Mouse (Mus musculus): ENCODE measurements around the gene Col28a1. TPM values are rescaled to one million over a fixed set of nuclear protein-coding genes. Genes with fewer than 3 reads are reported as not detected.
A peak's percentile ranks its signal among the peaks of the same experiment; 100 is the strongest.

Gene Col28a1
- polyA plus RNA-seq, 1 experiment from 2014 or later: 0.75 TPM

DNA sequence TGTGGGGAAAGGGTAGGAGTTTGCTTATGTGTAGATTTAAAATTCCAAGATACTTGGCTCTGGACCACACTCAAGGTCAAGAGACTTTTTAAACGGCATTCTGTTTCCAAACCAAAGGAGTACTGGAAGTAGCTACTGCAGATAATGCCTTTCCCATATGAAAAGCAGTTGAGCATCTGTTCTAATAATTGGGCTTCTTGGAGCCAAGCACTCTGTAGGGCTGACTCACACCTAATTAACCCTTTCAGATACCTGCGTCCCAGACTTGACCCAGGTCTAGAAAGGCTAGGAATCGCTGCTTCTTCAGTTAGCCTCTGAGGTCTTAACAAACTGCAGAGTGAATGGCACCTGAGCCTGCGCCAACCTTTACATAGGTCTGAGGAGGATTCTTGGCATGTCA is 223.0 kb downstream of the Col28a1 start:
- Histone ChIP-seq H3K4me2 (replicated peaks; ENCODE audit: low read depth, low read length) (no peak overlapping the region), H3K9ac (replicated peaks; ENCODE audit: low read depth) (no peak overlapping the region), H3K27me3 (replicated peaks; ENCODE audit: insufficient read depth, low read length) (no peaks in the 10 kb centered on the region), H3K9me3 (ENCODE audit: low read length) (no peaks in the 10 kb centered on the region), H3K4me1 (ENCODE audit: insufficient read depth, low read depth, low read length) (no peaks in the 10 kb centered on the region), H3K4me3 (ENCODE audit: low read depth, low read length) (no peak overlapping the region), H3K27ac (ENCODE audit: low read length) (no peak overlapping the region), H3K36me3 (ENCODE audit: insufficient read depth, low read length) (no peaks in the 10 kb centered on the region)
- 70% methylated on average over 4 of the region's 4 CpGs for WGBS
- ATAC-seq (no peak), DNase-seq (ENCODE audit: low spot score) (no peak)
- TF ChIP-seq EP300 (IDR thresholded peaks at IDR 0.05): no peak
- TF ChIP-seq CTCF (IDR thresholded peaks at IDR 0.05): no peak

DNA sequence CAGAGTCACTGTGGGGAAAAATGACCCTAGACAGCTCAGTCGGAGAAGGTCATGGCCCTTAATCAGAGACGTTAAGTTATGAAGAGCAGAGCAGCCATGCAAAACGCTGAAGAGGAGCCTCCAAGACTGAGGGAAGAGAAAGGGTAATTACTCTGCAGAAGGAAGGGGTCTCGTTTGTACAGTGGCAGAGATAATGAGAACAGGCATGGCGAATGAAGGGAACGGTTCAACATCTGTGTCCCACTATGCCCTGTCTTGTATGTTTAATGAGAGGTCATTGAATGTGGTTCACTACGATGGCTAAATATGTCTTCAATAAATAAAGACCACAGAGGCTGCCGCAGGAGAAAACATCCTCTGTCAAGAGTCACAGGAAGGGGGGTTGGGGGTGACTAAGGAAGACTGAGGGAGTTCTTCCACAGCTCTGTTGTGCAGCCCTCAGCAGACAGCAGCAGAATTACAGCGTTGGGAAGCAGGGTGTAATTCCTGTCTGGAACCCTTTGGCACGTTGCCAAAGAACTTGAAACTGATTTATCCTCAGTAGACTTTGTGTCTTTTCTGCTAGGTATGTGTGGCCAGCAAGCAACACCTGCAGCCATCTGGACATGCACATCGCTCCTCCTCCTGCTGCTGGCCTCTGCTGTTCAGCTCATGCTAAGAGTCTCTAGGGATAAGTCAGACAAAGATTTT is 226.4 kb downstream of the Col28a1 start:
- no peak overlapping the region for H3K4me3 ChIP-seq (ENCODE audit: low read depth, low read length)
- ATAC-seq: 0 out of 2 replicates have a peak, but pooled peaks have one; percentile 33
- TF ChIP-seq CTCF (IDR thresholded peaks at IDR 0.05): no peak
- TF ChIP-seq EP300 (IDR thresholded peaks at IDR 0.05): no peak
- DNase-seq (ENCODE audit: low spot score): no peak
- WGBS: 35% methylated on average over 11 of the region's 11 CpGs
- no peaks in the 10 kb centered on the region for H3K36me3 ChIP-seq (ENCODE audit: insufficient read depth, low read length)
- no peaks in the 10 kb centered on the region for H3K4me1 ChIP-seq (ENCODE audit: insufficient read depth, low read depth, low read length)
- no peaks in the 10 kb centered on the region for H3K9me3 ChIP-seq (ENCODE audit: low read length)
- H3K4me2 ChIP-seq (replicated peaks; ENCODE audit: low read depth, low read length): no peak overlapping the region
- no peak overlapping the region for H3K27ac ChIP-seq (ENCODE audit: low read length)
- no peaks in the 10 kb centered on the region for H3K27me3 ChIP-seq (replicated peaks; ENCODE audit: insufficient read depth, low read length)
- H3K9ac ChIP-seq (replicated peaks; ENCODE audit: low read depth): no peak overlapping the region

DNA sequence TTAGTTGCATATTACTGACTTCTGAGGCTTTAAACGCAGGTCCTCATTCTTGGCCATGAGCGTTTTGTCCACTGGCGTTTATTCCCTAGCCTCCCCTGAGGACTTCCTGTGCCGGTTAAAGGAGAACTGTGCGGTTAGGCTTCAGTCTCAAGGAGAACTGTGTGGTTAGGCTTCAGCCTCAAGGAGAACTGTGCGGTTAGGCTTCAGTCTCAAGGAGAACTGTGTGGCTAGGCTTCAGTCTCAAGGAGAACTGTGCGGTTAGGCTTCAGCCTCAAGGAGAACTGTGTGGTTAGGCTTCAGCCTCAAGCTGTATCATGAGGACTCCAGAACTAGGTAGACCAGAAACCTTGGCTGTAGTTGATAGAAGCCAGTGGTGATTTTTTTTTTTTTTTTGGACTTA is 229.7 kb downstream of the Col28a1 start:
- TF ChIP-seq EP300 (IDR thresholded peaks at IDR 0.05) (no peak), CTCF (IDR thresholded peaks at IDR 0.05) (no peak)
- no peaks in the 10 kb centered on the region for H3K27me3 ChIP-seq (replicated peaks; ENCODE audit: insufficient read depth, low read length)
- H3K9me3 ChIP-seq (ENCODE audit: low read length): no peaks in the 10 kb centered on the region
- WGBS: 79% methylated on average over 7 of the region's 7 CpGs
- DNase-seq (ENCODE audit: low spot score) (no peak), ATAC-seq (no peak)
- no peak overlapping the region for H3K9ac ChIP-seq (replicated peaks; ENCODE audit: low read depth)
- H3K4me2 ChIP-seq (replicated peaks; ENCODE audit: low read depth, low read length): no peak overlapping the region
- no peaks in the 10 kb centered on the region for H3K4me1 ChIP-seq (ENCODE audit: insufficient read depth, low read depth, low read length)
- H3K36me3 ChIP-seq (ENCODE audit: insufficient read depth, low read length): no peaks in the 10 kb centered on the region
- no peak overlapping the region for H3K27ac ChIP-seq (ENCODE audit: low read length)
- no peak overlapping the region for H3K4me3 ChIP-seq (ENCODE audit: low read depth, low read length)

DNA sequence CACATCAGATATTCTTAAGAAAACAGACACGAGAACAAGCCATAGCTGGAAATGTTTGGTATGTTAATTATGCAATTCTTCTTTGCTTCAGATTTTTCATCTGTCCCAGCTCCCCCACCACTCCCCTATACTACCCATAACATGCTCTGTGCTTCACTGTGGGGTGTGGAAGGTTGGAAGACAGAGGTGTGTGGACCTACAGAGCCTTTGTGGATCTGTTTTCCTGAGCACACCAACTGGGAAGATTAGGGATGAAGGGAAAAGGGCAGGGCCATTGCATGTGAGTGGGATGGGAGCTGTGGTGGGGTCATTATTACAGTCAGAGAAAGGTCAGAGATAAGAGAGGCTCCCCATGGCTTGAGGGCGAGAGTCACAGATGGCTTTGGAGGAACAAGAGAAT is 240.2 kb downstream of the Col28a1 start:
- H3K9me3 ChIP-seq (ENCODE audit: low read length): no peaks in the 10 kb centered on the region
- no peaks in the 10 kb centered on the region for H3K36me3 ChIP-seq (ENCODE audit: insufficient read depth, low read length)
- DNase-seq (ENCODE audit: low spot score) (no peak), ATAC-seq (no peak)
- no peaks in the 10 kb centered on the region for H3K27me3 ChIP-seq (replicated peaks; ENCODE audit: insufficient read depth, low read length)
- no peak overlapping the region for H3K4me2 ChIP-seq (replicated peaks; ENCODE audit: low read depth, low read length)
- 39% methylated on average over 2 of the region's 2 CpGs for WGBS
- no peak overlapping the region for H3K4me3 ChIP-seq (ENCODE audit: low read depth, low read length)
- H3K4me1 ChIP-seq (ENCODE audit: insufficient read depth, low read depth, low read length): no peaks in the 10 kb centered on the region
- no peak overlapping the region for H3K9ac ChIP-seq (replicated peaks; ENCODE audit: low read depth)
- TF ChIP-seq EP300 (IDR thresholded peaks at IDR 0.05) (no peak), CTCF (IDR thresholded peaks at IDR 0.05) (no peak)
- no peak overlapping the region for H3K27ac ChIP-seq (ENCODE audit: low read length)

DNA sequence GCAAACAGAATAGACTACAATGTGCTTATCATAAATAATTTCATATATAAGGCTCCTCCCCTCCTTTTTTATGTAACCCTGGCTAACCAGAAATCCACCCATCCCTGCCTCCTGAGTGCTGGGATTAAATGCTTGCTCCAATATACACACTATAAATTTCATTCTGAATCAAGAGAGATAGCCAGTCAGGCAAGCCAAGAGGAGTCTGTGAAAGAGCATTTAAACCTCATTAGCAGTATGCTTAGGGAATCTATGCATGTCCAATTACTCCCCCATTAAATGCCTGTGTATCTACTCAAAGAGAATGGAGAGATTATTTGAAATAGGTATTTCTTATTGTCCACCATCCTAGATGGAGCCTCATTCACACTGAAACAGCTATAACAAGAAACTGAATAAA is 240.6 kb downstream of the Col28a1 start:
- TF ChIP-seq EP300 (IDR thresholded peaks at IDR 0.05): no peak
- TF ChIP-seq CTCF (IDR thresholded peaks at IDR 0.05): no peak
- H3K27ac ChIP-seq (ENCODE audit: low read length): no peak overlapping the region
- H3K4me1 ChIP-seq (ENCODE audit: insufficient read depth, low read depth, low read length): no peaks in the 10 kb centered on the region
- no peaks in the 10 kb centered on the region for H3K36me3 ChIP-seq (ENCODE audit: insufficient read depth, low read length)
- DNase-seq (ENCODE audit: low spot score): no peak
- H3K9me3 ChIP-seq (ENCODE audit: low read length): no peaks in the 10 kb centered on the region
- no peak overlapping the region for H3K9ac ChIP-seq (replicated peaks; ENCODE audit: low read depth)
- H3K4me3 ChIP-seq (ENCODE audit: low read depth, low read length): no peak overlapping the region
- H3K27me3 ChIP-seq (replicated peaks; ENCODE audit: insufficient read depth, low read length): no peaks in the 10 kb centered on the region
- H3K4me2 ChIP-seq (replicated peaks; ENCODE audit: low read depth, low read length): no peak overlapping the region
- ATAC-seq: no peak

Other genes starting within 250 kb of the Col28a1 start
- gene Mios, start 16.6 kb upstream of the Col28a1 start, polyA plus RNA-seq (2015; fragmentation: Nextera tagmentation; extraction: Ambion mirVana): 14.2 and 14.4 TPM in 2 replicates
- gene Rpa3, start 66.6 kb upstream of the Col28a1 start, polyA plus RNA-seq (2015; fragmentation: Nextera tagmentation; extraction: Ambion mirVana): 89.1 and 89.6 TPM in 2 replicates
- 17.6 and 21.0 TPM in 2 replicates for gene Umad1, start 66.7 kb upstream of the Col28a1 start, polyA plus RNA-seq (2015; fragmentation: Nextera tagmentation; extraction: Ambion mirVana)
- 2.1 and 3.3 TPM in 2 replicates for gene Gm45062, start 66.8 kb upstream of the Col28a1 start, polyA plus RNA-seq (2015; fragmentation: Nextera tagmentation; extraction: Ambion mirVana)